ENCODE assay signal across 18 mouse cellular contexts in the genomic region with DNA sequence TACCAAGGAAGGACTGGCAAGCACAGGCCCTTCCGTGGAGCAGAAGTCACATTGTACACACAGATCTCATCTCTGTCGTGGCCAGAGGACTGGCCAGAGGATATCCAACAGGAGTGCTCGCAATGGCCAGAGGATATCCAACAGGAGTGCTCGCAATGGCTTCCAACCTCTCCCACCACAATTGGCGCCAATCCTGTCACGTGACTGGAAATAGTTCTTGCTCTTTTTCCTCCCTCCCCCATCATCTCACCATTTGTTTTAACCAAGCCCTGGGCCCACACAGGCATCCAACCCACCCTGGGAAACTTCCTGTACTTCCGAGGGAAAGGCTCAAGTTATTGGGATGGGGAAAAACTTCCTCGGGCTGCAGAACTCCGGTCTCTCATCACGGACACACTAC.
"Had no signal": no experiment of that assay in that cellular context is flagged by ENCODE, and none has a peak within 500 bp of the region (broad histone marks: within the 10 kb centered on the region; RNA-seq: fewer than 3 reads in every experiment).

No protein-coding gene starts in this region.

- H3K36me3 ChIP-seq: midbrain, embryonic 10.5 days; midbrain, embryonic 12.5 days; neural tube, embryonic 13.5 days; neural tube, embryonic 15.5 days had no signal

- H3K4me3 ChIP-seq: midbrain, embryonic 10.5 days; midbrain, embryonic 12.5 days; myocyte; neural tube, embryonic 13.5 days; neural tube, embryonic 15.5 days had no signal

- H3K4me1 ChIP-seq: midbrain, embryonic 12.5 days had no signal

- H3K9me3 ChIP-seq: midbrain, embryonic 10.5 days; midbrain, embryonic 12.5 days; neural tube, embryonic 13.5 days; neural tube, embryonic 15.5 days had no signal

- ATAC-seq: midbrain, embryonic 16.5 days had no signal

- H3K9ac ChIP-seq: lung, embryonic 14.5 days; midbrain, embryonic 12.5 days; neural tube, embryonic 13.5 days; neural tube, embryonic 15.5 days had no signal

- H3K4me2 ChIP-seq: lung, embryonic 14.5 days; midbrain, embryonic 12.5 days; neural tube, embryonic 13.5 days; neural tube, embryonic 15.5 days had no signal

- DNase-seq: lung, adult 18-20 months; lung, embryonic 14.5 days; lung, postnatal 10 days; lung, postnatal 4 days; retina, postnatal 1 day; right cerebral cortex, adult 18-20 months; right cerebral cortex, postnatal 25 days; right cerebral cortex, postnatal 4 days; spleen, adult 18-20 months; thymus, adult 18-20 months; thymus, postnatal 14 days; thymus, postnatal 36 days had no signal

- H3K27me3 ChIP-seq: neural tube, embryonic 13.5 days; neural tube, embryonic 15.5 days had no signal

- H3K27ac ChIP-seq: midbrain, embryonic 10.5 days; midbrain, embryonic 12.5 days; neural tube, embryonic 13.5 days; neural tube, embryonic 15.5 days had no signal
